Comparison of ENCODE assay signal across 9 mouse cellular contexts in the genomic region with DNA sequence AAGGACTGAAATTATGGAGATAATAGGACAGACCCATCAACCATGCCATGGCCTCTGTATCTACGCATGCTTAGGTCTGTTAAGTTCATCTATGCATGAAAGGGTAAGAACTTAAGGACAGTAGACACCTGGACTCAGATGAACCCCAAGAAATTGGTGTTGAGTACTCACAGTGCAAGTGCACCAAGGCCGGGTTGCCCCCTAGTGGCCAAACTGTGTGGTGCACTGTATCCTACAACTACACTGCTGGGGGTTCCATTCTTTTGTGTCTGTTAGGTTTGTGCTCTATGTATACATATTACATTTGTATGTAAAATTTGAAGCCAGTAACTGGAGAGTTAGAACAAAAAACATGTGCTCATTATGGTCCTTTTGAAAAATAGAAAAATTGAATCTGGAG.
A peak's percentile ranks its signal among the peaks of the same experiment; 100 is the strongest.
DNase-seq lines count a peak whose midpoint lies in the region; ATAC-seq and TF ChIP-seq lines count a peak whose summit lies in the region.
"Had no signal": no experiment of that assay in that cellular context is flagged by ENCODE, and none has a peak within 500 bp of the region (broad histone marks: within the 10 kb centered on the region; RNA-seq: fewer than 3 reads in every experiment).

No protein-coding gene starts in this region.

- TF ChIP-seq CTCF in stomach, postnatal 0 days (IDR thresholded peaks at IDR 0.05; ENCODE audit: low read depth) = peak; percentile 75

- no peak overlapping the region for H3K4me2 ChIP-seq in hindbrain, embryonic 16.5 days (ENCODE audit: low read length)
- no peak overlapping the region for H3K4me2 ChIP-seq in stomach, postnatal 0 days (replicated peaks; ENCODE audit: low read depth)
- H3K4me2 ChIP-seq: embryonic facial prominence, embryonic 13.5 days had no signal

- H3K36me3 ChIP-seq in hindbrain, embryonic 10.5 days = no peaks in the 10 kb centered on the region
- no peaks in the 10 kb centered on the region for H3K36me3 ChIP-seq in hindbrain, embryonic 16.5 days (ENCODE audit: control insufficient read depth, insufficient read depth, low read length)
- H3K36me3 ChIP-seq in stomach, postnatal 0 days (ENCODE audit: control insufficient read depth, insufficient read depth, low read length) = no peaks in the 10 kb centered on the region
- H3K36me3 ChIP-seq: embryonic facial prominence, embryonic 13.5 days had no signal

- H3K4me1 ChIP-seq in hindbrain, embryonic 10.5 days (replicated peaks) = no peaks in the 10 kb centered on the region
- no peaks in the 10 kb centered on the region for H3K4me1 ChIP-seq in hindbrain, embryonic 16.5 days (ENCODE audit: control insufficient read depth, insufficient read depth, low read depth, low read length)
- no peaks in the 10 kb centered on the region for H3K4me1 ChIP-seq in stomach, postnatal 0 days (replicated peaks; ENCODE audit: control insufficient read depth, insufficient read depth)
- H3K4me1 ChIP-seq: embryonic facial prominence, embryonic 13.5 days had no signal

- WGBS in hindbrain, embryonic 10.5 days = 67% methylated on average over 2 of the region's 2 CpGs
- WGBS in hindbrain, embryonic 16.5 days = 64% methylated on average over 2 of the region's 2 CpGs
- WGBS in stomach, postnatal 0 days = 53% methylated on average over 2 of the region's 2 CpGs

- no peak overlapping the region for H3K9ac ChIP-seq in hindbrain, embryonic 16.5 days (ENCODE audit: low read depth, low read length)
- no peak overlapping the region for H3K9ac ChIP-seq in stomach, postnatal 0 days (ENCODE audit: low read length)
- H3K9ac ChIP-seq: embryonic facial prominence, embryonic 13.5 days had no signal

- ATAC-seq in hindbrain, embryonic 16.5 days = no peak
- ATAC-seq in stomach, postnatal 0 days (ENCODE audit: low FRiP score, low TSS enrichment) = no peak

- peak; percentile 23 for DNase-seq in hindbrain, embryonic 10.5 days (ENCODE audit: low spot score)
- DNase-seq in right cerebral cortex, adult 18-20 months = peak; percentile 6
- DNase-seq in right cerebral cortex, postnatal 36 days (ENCODE audit: low spot score in 2 of 2) = no peak
- DNase-seq in adrenal gland, postnatal 25 days = peak; percentile 48
- DNase-seq in induced T-regulatory cell, adult 2 months (ENCODE audit: low read depth) = peak; percentile 12
- DNase-seq in stomach, postnatal 0 days (ENCODE audit: low spot score) = peak; percentile 47
- DNase-seq in urinary bladder, postnatal 10 days (ENCODE audit: low spot score) = no peak

- H3K27ac ChIP-seq in hindbrain, embryonic 10.5 days = no peak overlapping the region
- no peak overlapping the region for H3K27ac ChIP-seq in hindbrain, embryonic 16.5 days (ENCODE audit: low read depth, low read length)
- no peak overlapping the region for H3K27ac ChIP-seq in stomach, postnatal 0 days (replicated peaks)
- H3K27ac ChIP-seq: embryonic facial prominence, embryonic 13.5 days had no signal

- H3K4me3 ChIP-seq in hindbrain, embryonic 10.5 days = no peak overlapping the region
- no peak overlapping the region for H3K4me3 ChIP-seq in hindbrain, embryonic 16.5 days (ENCODE audit: low read length)
- no peak overlapping the region for H3K4me3 ChIP-seq in stomach, postnatal 0 days (ENCODE audit: low read depth, low read length)
- H3K4me3 ChIP-seq: embryonic facial prominence, embryonic 13.5 days had no signal

- H3K9me3 ChIP-seq in hindbrain, embryonic 10.5 days = 0 out of 2 replicates have a peak, but pooled peaks cover 8% of the 10 kb centered on the region
- no peaks in the 10 kb centered on the region for H3K9me3 ChIP-seq in hindbrain, embryonic 16.5 days (ENCODE audit: control insufficient read depth, low read length)
- H3K9me3 ChIP-seq in stomach, postnatal 0 days (ENCODE audit: control insufficient read depth, low read length) = no peaks in the 10 kb centered on the region
- H3K9me3 ChIP-seq: embryonic facial prominence, embryonic 13.5 days had no signal

- no peak for TF ChIP-seq EP300 in stomach, postnatal 0 days (optimal IDR thresholded peaks at IDR 0.05)

- H3K27me3 ChIP-seq in hindbrain, embryonic 10.5 days (ENCODE audit: insufficient read depth, poor library complexity, severe bottlenecking) = no peaks in the 10 kb centered on the region
- no peaks in the 10 kb centered on the region for H3K27me3 ChIP-seq in hindbrain, embryonic 16.5 days (replicated peaks; ENCODE audit: control insufficient read depth, insufficient read depth, low read length)
- no peaks in the 10 kb centered on the region for H3K27me3 ChIP-seq in stomach, postnatal 0 days (ENCODE audit: control insufficient read depth, insufficient read depth, low read length)
- H3K27me3 ChIP-seq: embryonic facial prominence, embryonic 13.5 days had no signal

Comparison
In these comparisons a context has a peak if more than half of its experiments do, and no peak if none do; other contexts are left out.
1. DNase-seq: peak in hindbrain, embryonic 10.5 days (single experiment), right cerebral cortex, adult 18-20 months (single experiment), adrenal gland, postnatal 25 days (single experiment), induced T-regulatory cell, adult 2 months (single experiment) and stomach, postnatal 0 days (single experiment); none in right cerebral cortex, postnatal 36 days (0 of 2) and urinary bladder, postnatal 10 days (single experiment).